Mouse (Mus musculus) C2C12 (cell line): ENCODE measurements at regions not wholly inside any gene's neighbourhood (a gene's known extent, or its start where the extent isn't known, plus 50 kb on each side); places are given as distances from the start of the nearest gene placed in this dataset.

Source experiments
- H3K27me3 ChIP-seq: one replicate; pipeline ENCODE4 v1.6.1; 2011; ENCODE audit not compliant: control insufficient read depth, insufficient read depth, insufficient read length
- H3K36me3 ChIP-seq: one replicate; pipeline ENCODE4 v1.6.1; 2011; ENCODE audit not compliant: control insufficient read depth, insufficient read depth
- H3K4me3 ChIP-seq: one replicate; pipeline ENCODE4 v1.5.1; 2011; ENCODE audit warnings: mild to moderate bottlenecking, control low read depth; ENCODE audit not compliant: poor library complexity, insufficient read depth, severe bottlenecking
- H3K79me2 ChIP-seq: one replicate; pipeline ENCODE4 v1.6.1; 2011; ENCODE audit not compliant: control insufficient read depth, insufficient read depth
- H3K79me3 ChIP-seq: one replicate; pipeline ENCODE4 v1.6.1; 2011; ENCODE audit warnings: low read depth, control low read depth
- H3ac ChIP-seq: one replicate; pipeline ENCODE3; 2011; ENCODE audit warnings: low read depth; ENCODE audit not compliant: control insufficient read depth, insufficient read length
- CEBPB ChIP-seq: IDR thresholded peaks from one replicate; pipeline ENCODE4 v1.6.1; 2011; ENCODE audit warnings: low read depth, mild to moderate bottlenecking, control low read depth, moderate library complexity
- CTCF ChIP-seq: IDR thresholded peaks from one replicate; pipeline ENCODE4 v1.5.1; 2011; ENCODE audit not compliant: control insufficient read depth, insufficient read depth, insufficient read length
- FOSL1 ChIP-seq: IDR thresholded peaks from one replicate; pipeline ENCODE4 v1.8.0; 2011; ENCODE audit warnings: mild to moderate bottlenecking, low read length; ENCODE audit not compliant: poor library complexity, insufficient read depth, severe bottlenecking
- MAX ChIP-seq: IDR thresholded peaks from one replicate; pipeline ENCODE4 v1.6.1; 2011; ENCODE audit warnings: mild to moderate bottlenecking, control low read depth
- MYOD1 ChIP-seq: IDR thresholded peaks from one replicate; pipeline ENCODE4 v1.6.1; 2011; ENCODE audit warnings: low read depth; ENCODE audit not compliant: control insufficient read depth, insufficient read length
- MYOG ChIP-seq: IDR thresholded peaks from one replicate; pipeline ENCODE4 v1.6.1; 2011; ENCODE audit not compliant: control insufficient read depth, insufficient read length; ENCODE audit errors: extremely low read depth
- USF1 ChIP-seq: IDR thresholded peaks from one replicate; pipeline ENCODE4 v1.6.1; 2011; ENCODE audit warnings: low read depth, mild to moderate bottlenecking, control low read depth, moderate library complexity

DNA sequence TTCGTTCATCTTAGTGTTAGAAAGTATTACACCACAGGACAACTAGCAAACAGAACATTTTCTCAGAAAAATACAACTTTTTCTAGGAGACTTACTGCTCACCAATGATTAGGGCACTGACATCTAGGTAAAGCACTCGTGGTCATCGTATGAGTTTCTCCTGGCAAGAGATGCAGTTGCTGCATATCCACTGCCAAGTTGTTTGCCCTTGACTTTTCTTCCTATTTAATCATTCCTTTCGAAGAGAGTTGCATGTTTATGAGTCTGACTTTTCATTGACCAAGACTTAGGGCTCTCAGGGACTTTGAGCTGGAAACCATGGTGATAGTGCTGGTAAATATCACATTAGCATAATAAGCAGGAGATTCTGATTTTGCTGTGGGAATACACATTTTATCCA is 149.1 kb downstream of the Fam124b start:
- Histone ChIP-seq H3ac (no peak overlapping the region), H3K36me3 (no peaks in the 10 kb centered on the region), H3K4me3 (no peak overlapping the region), H3K79me3 (no peaks in the 10 kb centered on the region), H3K27me3 (no peaks in the 10 kb centered on the region), H3K79me2 (no peaks in the 10 kb centered on the region)
- TF ChIP-seq MYOG (no peak), USF1 (no peak), MAX (no peak)

- Histone ChIP-seq H3K79me3 (no peaks in the 10 kb centered on the region), H3K4me3 (no peak overlapping the region), H3K27me3 (no peaks in the 10 kb centered on the region), H3K79me2 (no peaks in the 10 kb centered on the region), H3ac (no peak overlapping the region), H3K36me3 (no peaks in the 10 kb centered on the region)
- TF ChIP-seq CEBPB (no peak), MYOG (no peak), MYOD1 (no peak), FOSL1 (no peak), USF1 (no peak), CTCF (no peak), MAX (no peak)
Measured at GRCm38 (mm10) chr1:80062121-80062520, 156.2 kb downstream of the Fam124b start.

GRCm38 (mm10) chr1:80061632-80062031 is 156.6 kb downstream of the Fam124b start:
- H3K79me2 ChIP-seq = no peaks in the 10 kb centered on the region
- H3K4me3 ChIP-seq = no peak overlapping the region
- no peak overlapping the region for H3ac ChIP-seq
- TF ChIP-seq CTCF (no peak), FOSL1 (no peak), MYOG (no peak), CEBPB (no peak), USF1 (no peak), MAX (no peak), MYOD1 (no peak)
- H3K79me3 ChIP-seq = no peaks in the 10 kb centered on the region
- no peaks in the 10 kb centered on the region for H3K36me3 ChIP-seq
- H3K27me3 ChIP-seq = no peaks in the 10 kb centered on the region

- no peaks in the 10 kb centered on the region for H3K79me3 ChIP-seq
- no peaks in the 10 kb centered on the region for H3K36me3 ChIP-seq
- no peak overlapping the region for H3ac ChIP-seq
- H3K4me3 ChIP-seq = no peak overlapping the region
- no peaks in the 10 kb centered on the region for H3K79me2 ChIP-seq
- H3K27me3 ChIP-seq = no peaks in the 10 kb centered on the region
- TF ChIP-seq CEBPB (no peak), MYOD1 (no peak), MAX (no peak), USF1 (no peak), CTCF (no peak), FOSL1 (no peak), MYOG (no peak)
Measured at GRCm38 (mm10) chr1:80045141-80045540, 173.1 kb downstream of the Fam124b start.

DNA sequence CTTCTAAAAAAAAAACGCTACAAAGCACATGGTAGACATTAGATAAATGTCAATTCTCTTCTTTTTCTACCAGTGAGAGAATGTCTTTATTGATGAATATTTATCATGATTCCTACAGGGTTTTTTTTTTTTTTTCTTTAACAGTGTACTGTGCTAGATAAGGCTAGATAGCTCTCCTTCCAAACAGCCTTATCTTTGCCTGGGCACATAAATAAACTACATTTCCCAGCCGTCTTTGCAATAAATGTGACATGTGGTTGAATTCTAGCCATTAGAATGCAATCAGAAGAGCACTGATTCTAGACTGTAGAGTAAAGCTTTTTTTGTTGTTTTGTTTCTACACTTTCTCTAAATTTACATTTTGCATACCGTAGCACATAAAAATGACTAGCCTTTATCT is 177.9 kb downstream of the Fam124b start:
- Histone ChIP-seq H3K79me2 (no peaks in the 10 kb centered on the region), H3K4me3 (no peak overlapping the region), H3K36me3 (no peaks in the 10 kb centered on the region), H3K27me3 (no peaks in the 10 kb centered on the region), H3ac (no peak overlapping the region), H3K79me3 (no peaks in the 10 kb centered on the region)
- TF ChIP-seq MAX (no peak), MYOD1 (no peak), CEBPB (no peak), FOSL1 (no peak), USF1 (no peak), CTCF (no peak), MYOG (no peak)

GRCm38 (mm10) chr1:80039891-80040290 is 178.4 kb downstream of the Fam124b start:
- Histone ChIP-seq H3K79me3 (no peaks in the 10 kb centered on the region), H3K36me3 (no peaks in the 10 kb centered on the region), H3K79me2 (no peaks in the 10 kb centered on the region), H3ac (no peak overlapping the region), H3K4me3 (no peak overlapping the region), H3K27me3 (no peaks in the 10 kb centered on the region)
- TF ChIP-seq MAX (no peak), MYOG (no peak), USF1 (no peak), CTCF (no peak), FOSL1 (no peak), MYOD1 (no peak), CEBPB (no peak)
